Mouse (Mus musculus) macrophage (primary cell): ENCODE data around the gene Gm10197. TPM values are rescaled to one million over a fixed set of nuclear protein-coding genes. Genes with fewer than 3 reads are reported as not detected.
A peak's percentile ranks its signal among the peaks of the same experiment; 100 is the strongest.
"Not testable (repeated sequence)": the region's sequence is repeated elsewhere in the genome, so short reads cannot be mapped to it uniquely, and the experiment has no call there.

Experiments
- H3K27ac ChIP-seq: fragments of 350-480 bp; formaldehyde crosslinking; 2 replicates; pipeline ENCODE4 v1.9.0; 2021
- H3K36me3 ChIP-seq: fragments of 350-480 bp; formaldehyde crosslinking; 2 replicates; pipeline ENCODE4 v1.9.0; 2021; ENCODE audit errors: inconsistent target
- H3K4me3 ChIP-seq: fragments of 350-480 bp; formaldehyde crosslinking; 2 replicates; pipeline ENCODE4 v1.9.0; 2021; ENCODE audit errors: inconsistent target
- H3K79me2 ChIP-seq: fragments of 350-480 bp; formaldehyde crosslinking; 2 replicates; pipeline ENCODE4 v1.9.0; 2021; ENCODE audit errors: inconsistent target
- WGBS: methylation state at CpG from one replicate; pipeline ENCODE4 v1.1.7; 2026; ENCODE audit warnings: inconsistent platforms; ENCODE audit not compliant: missing documents; 5-methylcytosine and 5-hydroxymethylcytosine counted together
- polyA plus RNA-seq: library from polyadenylated mRNA; stranded (reverse); fragments of 250-400 nt; gene quantifications from 3 replicates; pipeline ENCODE4 v1.2.4, GENCODE M21; 2018; ENCODE audit warnings: inconsistent platforms

The Gm10197 gene
- polyA plus RNA-seq, 1 experiment from 2014 or later: not detected

- WGBS: 69% methylated on average over 12 of the region's 12 CpGs
- H3K79me2 ChIP-seq: no peaks in the 10 kb centered on the region
- H3K36me3 ChIP-seq: no peaks in the 10 kb centered on the region
- no peak overlapping the region for H3K4me3 ChIP-seq
- no peak overlapping the region for H3K27ac ChIP-seq
These were observed 31.3 kb upstream of the Gm10197 start for GRCm38 (mm10) chr19:53402741-53403432.

- H3K27ac ChIP-seq: no peak overlapping the region
- H3K79me2 ChIP-seq: no peaks in the 10 kb centered on the region
- no peaks in the 10 kb centered on the region for H3K36me3 ChIP-seq
- H3K4me3 ChIP-seq: no peak overlapping the region
- 79% methylated on average over 16 of the region's 16 CpGs for WGBS
These were observed 29.0 kb upstream of the Gm10197 start for GRCm38 (mm10) chr19:53400332-53401110.

- 22% methylated on average over 4 of the region's 4 CpGs for WGBS
- no peaks in the 10 kb centered on the region for H3K36me3 ChIP-seq
- H3K4me3 ChIP-seq: no peak overlapping the region
- H3K27ac ChIP-seq: no peak overlapping the region
- no peaks in the 10 kb centered on the region for H3K79me2 ChIP-seq
These were observed 27.6 kb upstream of the Gm10197 start for GRCm38 (mm10) chr19:53399213-53399612.

GRCm38 (mm10) chr19:53397451-53398233, 26.1 kb upstream of the Gm10197 start:
- WGBS: 67% methylated on average over 12 of the region's 12 CpGs
- Histone ChIP-seq H3K27ac (no peak overlapping the region), H3K36me3 (no peaks in the 10 kb centered on the region), H3K4me3 (no peak overlapping the region), H3K79me2 (no peaks in the 10 kb centered on the region)

DNA sequence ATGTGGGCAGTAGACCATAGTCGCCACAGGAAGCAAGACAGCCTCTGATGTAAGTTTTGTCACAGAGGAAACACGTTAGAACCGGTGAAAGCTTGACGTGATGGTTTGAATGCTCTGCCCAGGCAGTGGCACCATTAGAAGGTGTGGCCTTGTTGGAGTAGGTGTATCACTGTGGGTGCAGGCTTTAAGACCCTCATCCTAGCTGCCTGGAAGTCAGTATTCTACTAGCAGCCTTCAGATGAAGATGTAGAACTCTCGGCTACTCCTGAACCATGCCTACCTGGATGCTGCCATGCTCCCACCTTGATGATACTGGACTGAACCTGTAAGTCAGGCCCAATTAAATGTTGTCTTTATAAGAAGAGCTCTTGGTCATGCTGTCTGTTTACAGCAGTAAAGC, 24.2 kb upstream of the Gm10197 start:
- H3K4me3 ChIP-seq, H3K79me2 ChIP-seq, H3K36me3 ChIP-seq, H3K27ac ChIP-seq: not testable (repeated sequence)
- 58% methylated on average over 5 of the region's 5 CpGs for WGBS

DNA sequence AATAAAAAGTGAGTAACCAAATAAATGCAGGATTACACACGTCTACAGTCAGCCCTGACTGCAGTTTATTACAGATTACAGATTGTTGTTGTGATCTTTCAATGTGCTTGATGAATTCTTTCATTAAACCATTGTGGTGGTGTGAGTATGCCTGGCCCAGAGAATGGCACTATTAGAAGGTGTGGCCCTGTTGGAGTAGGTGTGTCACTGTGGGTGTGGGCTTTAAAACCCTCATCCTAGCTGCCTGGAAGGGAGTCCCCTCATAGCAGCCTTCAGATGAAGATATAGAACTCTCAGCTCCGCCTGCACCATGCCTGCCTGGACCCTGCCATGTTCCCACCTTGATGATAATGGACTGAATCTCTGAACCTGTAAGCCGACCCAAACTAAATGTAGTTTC, 23.4 kb upstream of the Gm10197 start:
- not testable (repeated sequence) for H3K27ac ChIP-seq, H3K36me3 ChIP-seq, H3K4me3 ChIP-seq, H3K79me2 ChIP-seq
- WGBS: 71% methylated on average over 3 of the region's 3 CpGs

GRCm38 (mm10) chr19:53394552-53394951, 23.0 kb upstream of the Gm10197 start:
- no peak overlapping the region for H3K27ac ChIP-seq
- H3K36me3 ChIP-seq: no peaks in the 10 kb centered on the region
- 10% methylated on average over 7 of the region's 7 CpGs for WGBS
- H3K79me2 ChIP-seq: peaks cover 12% of the 10 kb centered on the region
- H3K4me3 ChIP-seq: no peak overlapping the region

DNA sequence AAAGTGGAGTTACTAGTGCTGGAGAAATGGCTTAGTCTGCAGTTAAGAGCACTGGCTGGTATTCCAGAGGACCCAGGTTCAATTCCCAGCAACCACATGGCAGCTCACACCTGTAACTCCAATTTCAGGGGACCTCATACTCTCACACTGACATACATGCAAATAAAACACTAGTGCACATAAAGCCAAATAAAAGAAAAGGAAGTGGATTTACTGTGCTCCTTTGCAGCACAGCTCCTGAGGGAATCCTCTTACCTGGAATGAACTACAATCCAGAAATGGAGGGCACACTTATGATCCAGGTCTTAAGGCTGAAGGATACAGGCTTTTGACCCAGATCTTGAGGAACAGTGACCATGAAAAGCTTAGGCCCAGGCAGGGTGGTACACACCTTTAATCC, 22.1 kb upstream of the Gm10197 start:
- Histone ChIP-seq H3K79me2 (peaks cover 21% of the 10 kb centered on the region), H3K36me3 (peaks cover 3% of the 10 kb centered on the region; the same call in 1 of the 2 replicates), H3K4me3 (no peak overlapping the region), H3K27ac (no peak overlapping the region)

DNA sequence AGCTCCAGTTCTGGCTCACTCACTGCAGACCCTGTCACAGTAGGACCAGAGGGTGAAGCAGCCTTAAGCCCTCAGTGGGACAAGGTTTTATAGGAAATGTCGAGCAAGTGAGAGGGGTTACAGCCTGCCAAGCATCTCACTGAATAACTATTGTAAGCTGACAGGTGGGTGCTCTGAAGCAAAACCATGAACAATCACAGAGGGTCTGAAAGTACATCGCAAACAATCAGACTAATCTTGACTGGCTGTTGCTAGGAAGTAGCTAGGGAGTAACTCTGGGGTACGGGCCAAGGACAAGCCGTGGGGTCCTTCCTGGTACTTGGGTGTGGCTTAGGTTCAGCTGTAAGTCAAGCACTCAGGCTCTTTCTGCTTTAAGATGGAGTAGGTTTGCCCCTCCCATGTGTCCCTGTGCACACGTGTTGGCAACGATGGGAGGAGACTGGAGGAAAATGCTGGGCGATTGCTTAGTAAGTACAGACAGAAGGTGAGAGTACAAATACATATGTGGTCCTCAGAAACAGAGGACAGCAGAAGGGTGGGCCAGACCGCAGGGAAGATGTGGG, 21.3 kb upstream of the Gm10197 start:
- 82% methylated on average over 8 of the region's 8 CpGs for WGBS
- Histone ChIP-seq H3K36me3 (peaks cover 11% of the 10 kb centered on the region; the same call in 1 of the 2 replicates), H3K79me2 (peaks cover 29% of the 10 kb centered on the region), H3K4me3 (no peak overlapping the region), H3K27ac (no peak overlapping the region)

- Histone ChIP-seq H3K36me3 (peaks cover 22% of the 10 kb centered on the region), H3K79me2 (peaks cover 40% of the 10 kb centered on the region), H3K4me3 (peak overlapping the region; percentile 92), H3K27ac (peak overlapping the region; percentile 74)
- WGBS: 47% methylated on average over 5 of the region's 5 CpGs
These were observed 20.2 kb upstream of the Gm10197 start for GRCm38 (mm10) chr19:53391787-53392186.

- Histone ChIP-seq H3K27ac (peak overlapping the region; percentile 74), H3K79me2 (peaks cover 44% of the 10 kb centered on the region), H3K4me3 (peak overlapping the region; percentile 92), H3K36me3 (peaks cover 26% of the 10 kb centered on the region)
- 42% methylated on average over 8 of the region's 8 CpGs for WGBS
These were observed 19.8 kb upstream of the Gm10197 start for GRCm38 (mm10) chr19:53391386-53391785.

- Histone ChIP-seq H3K4me3 (peak within 1 kb of the TSS; percentile 92), H3K36me3 (peaks cover 31% of the 10 kb centered on the region), H3K27ac (peak within 1 kb of the TSS; percentile 74), H3K79me2 (peaks cover 52% of the 10 kb centered on the region)
- 1% methylated on average over 39 of the region's 48 CpGs for WGBS
These were observed 19.0 kb upstream of the Gm10197 start, which contains the start of gene Smndc1 for GRCm38 (mm10) chr19:53390495-53391007. TSS of gene Smndc1 (minus strand) at chr19:53390578.

GRCm38 (mm10) chr19:53389851-53390431, 18.4 kb upstream of the Gm10197 start:
- WGBS: under 1% methylated on average over 58 of the region's 59 CpGs
- Histone ChIP-seq H3K79me2 (peaks cover 58% of the 10 kb centered on the region), H3K36me3 (peaks cover 34% of the 10 kb centered on the region), H3K27ac (peak overlapping the region; percentile 34; the same call in 1 of the 2 replicates), H3K4me3 (peak overlapping the region; percentile 61)

DNA sequence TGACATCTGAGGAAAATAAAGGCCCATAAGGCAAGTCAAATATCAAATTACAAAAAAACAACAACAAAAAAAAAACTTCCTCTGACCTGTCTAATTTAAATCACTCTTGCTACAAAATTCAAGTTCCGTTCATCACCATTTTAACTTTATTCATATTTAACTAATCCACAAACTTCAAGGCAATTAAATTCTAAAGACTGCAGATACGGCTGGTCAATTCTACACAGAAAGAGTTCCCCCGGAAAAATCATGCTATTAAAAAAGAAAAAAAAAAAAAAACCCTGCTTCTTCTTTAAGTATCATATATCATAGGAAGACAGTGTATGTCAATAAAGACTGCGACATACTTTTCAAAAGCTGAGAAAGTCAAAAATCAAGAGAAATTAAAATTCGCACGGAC, 17.9 kb upstream of the Gm10197 start:
- peak overlapping the region; percentile 61 for H3K4me3 ChIP-seq
- H3K27ac ChIP-seq: peak overlapping the region; percentile 34; the same call in 1 of the 2 replicates
- peaks cover 64% of the 10 kb centered on the region for H3K79me2 ChIP-seq
- WGBS: 18% methylated on average over 5 of the region's 6 CpGs
- peaks cover 35% of the 10 kb centered on the region for H3K36me3 ChIP-seq
